Mouse (Mus musculus): ENCODE data around the gene Aco1. TPM values are rescaled to one million over a fixed set of nuclear protein-coding genes. Genes with fewer than 3 reads are reported as not detected.

Aco1 gene
- polyA plus RNA-seq, 1 experiment from 2014 or later, result 41.1 TPM

GRCm38 (mm10) chr4:40144543-40144942 lies 1.7 kb downstream of the Aco1 start:
- peak overlapping the region; percentile 92; the same call in 1 of the 2 replicates for H3K27ac ChIP-seq (ENCODE audit: low read depth)
- H3K9me3 ChIP-seq (ENCODE audit: low read length), result no peaks in the 10 kb centered on the region
- no peaks in the 10 kb centered on the region for H3K27me3 ChIP-seq (ENCODE audit: insufficient read depth, low read length)
- ATAC-seq, result no peak
- peaks cover 27% of the 10 kb centered on the region for H3K4me1 ChIP-seq (ENCODE audit: insufficient read depth)
- peak overlapping the region; percentile 83 for H3K4me3 ChIP-seq (ENCODE audit: low read depth, low read length)
- H3K4me2 ChIP-seq (ENCODE audit: low read depth, low read length), result peak overlapping the region; percentile 87
- 71% methylated on average over 1 of the region's 1 CpGs for WGBS (ENCODE audit: insufficient replicate concordance)
- no peak for TF ChIP-seq CTCF (IDR thresholded peaks at IDR 0.05; ENCODE audit: low read depth)
- 0 out of 2 replicates have a peak, but pooled peaks cover 3% of the 10 kb centered on the region for H3K36me3 ChIP-seq (replicated peaks; ENCODE audit: insufficient read depth, low read length)
- H3K9ac ChIP-seq (replicated peaks), result peak overlapping the region; percentile 89
- DNase-seq, result no peak

GRCm38 (mm10) chr4:40144981-40145380 lies 2.1 kb downstream of the Aco1 start:
- WGBS (ENCODE audit: insufficient replicate concordance), result 66% methylated on average over 3 of the region's 3 CpGs
- no peaks in the 10 kb centered on the region for H3K9me3 ChIP-seq (ENCODE audit: low read length)
- no peak overlapping the region for H3K27ac ChIP-seq (ENCODE audit: low read depth)
- H3K36me3 ChIP-seq (replicated peaks; ENCODE audit: insufficient read depth, low read length), result 0 out of 2 replicates have a peak, but pooled peaks cover 3% of the 10 kb centered on the region
- peak overlapping the region; percentile 83; the same call in 1 of the 2 replicates for H3K4me3 ChIP-seq (ENCODE audit: low read depth, low read length)
- TF ChIP-seq CTCF (IDR thresholded peaks at IDR 0.05; ENCODE audit: low read depth) (no peak), EP300 (IDR thresholded peaks at IDR 0.05; ENCODE audit: low read depth) (no peak)
- peaks cover 24% of the 10 kb centered on the region for H3K4me1 ChIP-seq (ENCODE audit: insufficient read depth)
- peak overlapping the region; percentile 87 for H3K4me2 ChIP-seq (ENCODE audit: low read depth, low read length)
- DNase-seq (no peak), ATAC-seq (no peak)
- H3K9ac ChIP-seq (replicated peaks), result peak overlapping the region; percentile 89; the same call in 1 of the 2 replicates
- no peaks in the 10 kb centered on the region for H3K27me3 ChIP-seq (ENCODE audit: insufficient read depth, low read length)

- Histone ChIP-seq H3K4me1 (ENCODE audit: insufficient read depth) (peaks cover 12% of the 10 kb centered on the region), H3K36me3 (replicated peaks; ENCODE audit: insufficient read depth, low read length) (0 out of 2 replicates have a peak, but pooled peaks cover 3% of the 10 kb centered on the region), H3K27me3 (ENCODE audit: insufficient read depth, low read length) (no peaks in the 10 kb centered on the region), H3K9me3 (ENCODE audit: low read length) (no peaks in the 10 kb centered on the region), H3K27ac (ENCODE audit: low read depth) (no peak overlapping the region), H3K9ac (replicated peaks) (no peak overlapping the region; the same call in 1 of the 2 replicates), H3K4me2 (ENCODE audit: low read depth, low read length) (no peak overlapping the region), H3K4me3 (ENCODE audit: low read depth, low read length) (no peak overlapping the region)
- no peak for DNase-seq
- ATAC-seq, result no peak
- WGBS (ENCODE audit: insufficient replicate concordance), result 70% methylated on average over 5 of the region's 5 CpGs
- TF ChIP-seq CTCF (IDR thresholded peaks at IDR 0.05; ENCODE audit: low read depth), result no peak
- TF ChIP-seq EP300 (IDR thresholded peaks at IDR 0.05; ENCODE audit: low read depth), result no peak
Observed at GRCm38 (mm10) chr4:40148281-40148680, 5.4 kb downstream of the Aco1 start.

- Histone ChIP-seq H3K4me1 (ENCODE audit: insufficient read depth) (peaks cover 16% of the 10 kb centered on the region), H3K27me3 (ENCODE audit: insufficient read depth, low read length) (no peaks in the 10 kb centered on the region), H3K4me3 (ENCODE audit: low read depth, low read length) (no peak overlapping the region), H3K36me3 (replicated peaks; ENCODE audit: insufficient read depth, low read length) (0 out of 2 replicates have a peak, but pooled peaks cover 3% of the 10 kb centered on the region), H3K9me3 (ENCODE audit: low read length) (no peaks in the 10 kb centered on the region), H3K9ac (replicated peaks) (no peak overlapping the region), H3K4me2 (ENCODE audit: low read depth, low read length) (no peak overlapping the region), H3K27ac (ENCODE audit: low read depth) (no peak overlapping the region)
- no peak for ATAC-seq
- 86% methylated on average over 7 of the region's 7 CpGs for WGBS (ENCODE audit: insufficient replicate concordance)
- TF ChIP-seq CTCF (IDR thresholded peaks at IDR 0.05; ENCODE audit: low read depth), result no peak
- TF ChIP-seq EP300 (IDR thresholded peaks at IDR 0.05; ENCODE audit: low read depth), result no peak
- no peak for DNase-seq
Observed at GRCm38 (mm10) chr4:40150046-40150445, 7.2 kb downstream of the Aco1 start.

GRCm38 (mm10) chr4:40152771-40153170 lies 9.9 kb downstream of the Aco1 start:
- ATAC-seq (no peak), DNase-seq (no peak)
- H3K9me3 ChIP-seq (ENCODE audit: low read length), result no peaks in the 10 kb centered on the region
- no peaks in the 10 kb centered on the region for H3K36me3 ChIP-seq (replicated peaks; ENCODE audit: insufficient read depth, low read length)
- H3K4me2 ChIP-seq (ENCODE audit: low read depth, low read length), result no peak overlapping the region
- H3K27me3 ChIP-seq (ENCODE audit: insufficient read depth, low read length), result no peaks in the 10 kb centered on the region
- peaks cover 33% of the 10 kb centered on the region for H3K4me1 ChIP-seq (ENCODE audit: insufficient read depth)
- 94% methylated on average over 2 of the region's 2 CpGs for WGBS (ENCODE audit: insufficient replicate concordance)
- no peak overlapping the region for H3K9ac ChIP-seq (replicated peaks)
- no peak overlapping the region for H3K27ac ChIP-seq (ENCODE audit: low read depth)
- TF ChIP-seq CTCF (IDR thresholded peaks at IDR 0.05; ENCODE audit: low read depth), result no peak
- TF ChIP-seq EP300 (IDR thresholded peaks at IDR 0.05; ENCODE audit: low read depth), result no peak
- H3K4me3 ChIP-seq (ENCODE audit: low read depth, low read length), result no peak overlapping the region

GRCm38 (mm10) chr4:40153500-40153899 lies 10.6 kb downstream of the Aco1 start:
- no peak overlapping the region for H3K9ac ChIP-seq (replicated peaks)
- H3K4me2 ChIP-seq (ENCODE audit: low read depth, low read length), result no peak overlapping the region
- WGBS (ENCODE audit: insufficient replicate concordance), result 87% methylated on average over 4 of the region's 4 CpGs
- no peaks in the 10 kb centered on the region for H3K9me3 ChIP-seq (ENCODE audit: low read length)
- ATAC-seq (no peak), DNase-seq (no peak)
- H3K27ac ChIP-seq (ENCODE audit: low read depth), result peak overlapping the region; percentile 51; the same call in 1 of the 2 replicates
- peaks cover 36% of the 10 kb centered on the region for H3K4me1 ChIP-seq (ENCODE audit: insufficient read depth)
- H3K4me3 ChIP-seq (ENCODE audit: low read depth, low read length), result no peak overlapping the region
- H3K27me3 ChIP-seq (ENCODE audit: insufficient read depth, low read length), result no peaks in the 10 kb centered on the region
- no peak for TF ChIP-seq CTCF (IDR thresholded peaks at IDR 0.05; ENCODE audit: low read depth)
- TF ChIP-seq EP300 (IDR thresholded peaks at IDR 0.05; ENCODE audit: low read depth), result no peak
- H3K36me3 ChIP-seq (replicated peaks; ENCODE audit: insufficient read depth, low read length), result no peaks in the 10 kb centered on the region
